Mouse (Mus musculus) kidney, postnatal 0 days (tissue): ENCODE data around the gene Rfxap. TPM values are rescaled to one million over a fixed set of nuclear protein-coding genes. Genes with fewer than 3 reads are reported as not detected.

Source experiments
- ATAC-seq: fragments of 200-750 bp; cut with Nextera tagmentation; replicated peaks from 2 replicates; pipeline ENCODE4 v1.8.0; 2017; ENCODE audit warnings: low read depth, moderate number of reproducible peaks, moderate TSS enrichment, moderate library complexity; ENCODE audit not compliant: low FRiP score
- DNase-seq: peaks from one replicate; pipeline ENCODE4 v3.0.0-alpha.2; 2016; ENCODE audit warnings: low spot score
- H3K27ac ChIP-seq: fragments of 300-500 bp; sonication (generic); 2 replicates; pipeline ENCODE4 v1.5.1; 2014; ENCODE audit warnings: mild to moderate bottlenecking
- H3K27me3 ChIP-seq: fragments of 300-500 bp; sonication (generic); 2 replicates; pipeline ENCODE4 v1.6.1; 2014; ENCODE audit warnings: low read length, mixed read lengths; ENCODE audit not compliant: insufficient read depth
- H3K36me3 ChIP-seq: fragments of 300-500 bp; sonication (generic); 2 replicates; pipeline ENCODE4 v1.6.1; 2014; ENCODE audit warnings: low read length, mixed read lengths; ENCODE audit not compliant: insufficient read depth
- H3K4me1 ChIP-seq: fragments of 300-500 bp; sonication (generic); replicated peaks from 2 replicates; pipeline ENCODE4 v1.6.1; 2014; ENCODE audit warnings: antibody characterized with exemption, low read length, mixed read lengths; ENCODE audit not compliant: insufficient read depth
- H3K4me2 ChIP-seq: fragments of 300-500 bp; sonication (generic); 2 replicates; pipeline ENCODE4 v1.6.1; 2014; ENCODE audit warnings: mild to moderate bottlenecking, low read length, moderate library complexity, mixed read lengths
- H3K4me3 ChIP-seq: fragments of 300-500 bp; sonication (generic); replicated peaks from 2 replicates; pipeline ENCODE4 v1.5.1; 2014; ENCODE audit warnings: low read depth, low read length
- H3K9ac ChIP-seq: fragments of 300-500 bp; sonication (generic); 2 replicates; pipeline ENCODE4 v1.6.1; 2014; ENCODE audit warnings: low read depth, low read length
- H3K9me3 ChIP-seq: fragments of 300-500 bp; sonication (generic); replicated peaks from 2 replicates; pipeline ENCODE4 v1.6.1; 2016; ENCODE audit warnings: low read length, inconsistent platforms, mixed read lengths
- CTCF ChIP-seq: IDR thresholded peaks from 2 replicates; pipeline ENCODE4 v1.5.1; 2016; ENCODE audit warnings: antibody characterized with exemption, low read depth, mild to moderate bottlenecking, moderate library complexity
- WGBS: fragments of 180-500 bp; shearing (Covaris S2); extraction: QIAGEN DNeasy Blood & Tissue Kit; methylation state at CpG from one replicate; pipeline ENCODE4 v1.1.7; 2014; 5-methylcytosine and 5-hydroxymethylcytosine counted together
- polyA plus RNA-seq: library from polyadenylated mRNA; unstranded; fragments of >200 nt; fragmentation: Nextera tagmentation; extraction: Ambion mirVana; gene quantifications from 2 replicates; pipeline ENCODE4 v1.2.1, GENCODE M21; 2015

Rfxap gene
- polyA plus RNA-seq, 1 experiment from 2014 or later: 37.9 TPM

GRCm38 (mm10) chr3:54793762-54794161 is 13.8 kb downstream of the Rfxap start:
- ATAC-seq (no peak), DNase-seq (no peak)
- Histone ChIP-seq H3K4me2 (no peak overlapping the region), H3K27ac (no peak overlapping the region), H3K4me1 (no peaks in the 10 kb centered on the region), H3K36me3 (0 out of 2 replicates have a peak, but pooled peaks cover 8% of the 10 kb centered on the region), H3K9ac (no peak overlapping the region), H3K27me3 (no peaks in the 10 kb centered on the region), H3K4me3 (no peak overlapping the region), H3K9me3 (no peaks in the 10 kb centered on the region)
- 88% methylated on average over 6 of the region's 6 CpGs for WGBS
- TF ChIP-seq CTCF: peak; percentile 45

- Histone ChIP-seq H3K27me3 (no peaks in the 10 kb centered on the region), H3K4me1 (no peaks in the 10 kb centered on the region), H3K4me2 (no peak overlapping the region), H3K9ac (no peak overlapping the region), H3K9me3 (no peaks in the 10 kb centered on the region), H3K36me3 (0 out of 2 replicates have a peak, but pooled peaks cover 8% of the 10 kb centered on the region), H3K4me3 (no peak overlapping the region), H3K27ac (no peak overlapping the region)
- no peak for ATAC-seq
- TF ChIP-seq CTCF: no peak
- WGBS: 75% methylated on average over 10 of the region's 10 CpGs
- no peak for DNase-seq
Observed at GRCm38 (mm10) chr3:54791822-54792677, 15.5 kb downstream of the Rfxap start.

GRCm38 (mm10) chr3:54790601-54791000 is 17.0 kb downstream of the Rfxap start:
- TF ChIP-seq CTCF: no peak
- Histone ChIP-seq H3K4me1 (no peaks in the 10 kb centered on the region), H3K4me2 (no peak overlapping the region), H3K36me3 (0 out of 2 replicates have a peak, but pooled peaks cover 8% of the 10 kb centered on the region), H3K27me3 (no peaks in the 10 kb centered on the region), H3K27ac (no peak overlapping the region), H3K9me3 (no peaks in the 10 kb centered on the region), H3K4me3 (no peak overlapping the region), H3K9ac (no peak overlapping the region)
- WGBS: 69% methylated on average over 2 of the region's 2 CpGs
- ATAC-seq (no peak), DNase-seq (no peak)

GRCm38 (mm10) chr3:54775989-54776631 is 31.5 kb downstream of the Rfxap start:
- Histone ChIP-seq H3K27me3 (no peaks in the 10 kb centered on the region), H3K36me3 (no peaks in the 10 kb centered on the region), H3K9me3 (no peaks in the 10 kb centered on the region), H3K4me3 (no peak overlapping the region), H3K27ac (no peak overlapping the region), H3K4me2 (no peak overlapping the region), H3K4me1 (no peaks in the 10 kb centered on the region), H3K9ac (no peak overlapping the region)
- ATAC-seq (no peak), DNase-seq (no peak)
- no peak for TF ChIP-seq CTCF
- 66% methylated on average over 7 of the region's 7 CpGs for WGBS

- no peak overlapping the region for H3K27ac ChIP-seq
- no peaks in the 10 kb centered on the region for H3K27me3 ChIP-seq
- no peak overlapping the region for H3K4me2 ChIP-seq
- H3K36me3 ChIP-seq: no peaks in the 10 kb centered on the region
- H3K9me3 ChIP-seq: no peaks in the 10 kb centered on the region
- ATAC-seq (no peak), DNase-seq (no peak)
- H3K4me3 ChIP-seq: no peak overlapping the region
- H3K4me1 ChIP-seq: no peaks in the 10 kb centered on the region
- no peak overlapping the region for H3K9ac ChIP-seq
- TF ChIP-seq CTCF: peak; percentile 17; the same call in 1 of the 2 replicates
- 91% methylated on average over 6 of the region's 6 CpGs for WGBS
Observed at GRCm38 (mm10) chr3:54773613-54774012, 34.0 kb downstream of the Rfxap start.

GRCm38 (mm10) chr3:54769349-54770275 is 38.0 kb downstream of the Rfxap start:
- no peak overlapping the region for H3K27ac ChIP-seq
- no peak overlapping the region for H3K9ac ChIP-seq
- no peaks in the 10 kb centered on the region for H3K27me3 ChIP-seq
- H3K4me1 ChIP-seq: no peaks in the 10 kb centered on the region
- WGBS: 75% methylated on average over 17 of the region's 17 CpGs
- H3K36me3 ChIP-seq: no peaks in the 10 kb centered on the region
- TF ChIP-seq CTCF: no peak
- no peak overlapping the region for H3K4me3 ChIP-seq
- H3K4me2 ChIP-seq: no peak overlapping the region
- DNase-seq: no peak
- H3K9me3 ChIP-seq: no peaks in the 10 kb centered on the region
- ATAC-seq: no peak
